Mouse (Mus musculus): ENCODE measurements around the gene Pcp4.

Gene Pcp4

GRCm38 (mm10) chr16:96563350-96564257, 96.2 kb downstream of the Pcp4 start:
- CTCF ChIA-PET = interaction anchor here (0.7 kb wide), 1 partner anchor 288 kb away, joined by 3 read pairs; no protein-coding TSS in a partner anchor

DNA sequence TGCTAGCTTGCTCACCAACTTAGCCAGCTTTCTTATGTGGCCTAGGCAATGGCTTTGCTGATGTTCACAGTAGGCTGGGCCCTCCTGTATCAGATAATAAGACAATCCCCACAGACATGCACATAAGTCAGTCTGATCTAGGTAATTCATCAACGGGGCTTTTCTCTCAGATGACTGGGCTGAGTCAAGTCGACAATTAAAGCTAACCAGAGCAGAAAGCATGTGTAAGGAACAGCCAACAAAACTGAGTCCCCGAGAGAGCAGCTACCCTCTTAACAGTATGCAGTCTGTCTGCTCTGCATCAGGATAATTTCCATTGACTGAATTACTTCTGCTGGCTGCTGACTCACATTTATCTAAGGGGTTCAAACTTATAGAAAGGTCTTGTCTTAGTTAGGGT, 100.0 kb downstream of the Pcp4 start:
- CTCF ChIA-PET = no interaction called here
